Mouse (Mus musculus) macrophage (primary cell): Measurements from ENCODE around the gene Rpusd4. TPM values are rescaled to one million over a fixed set of nuclear protein-coding genes. Genes with fewer than 3 reads are reported as not detected.
A peak's percentile ranks its signal among the peaks of the same experiment; 100 is the strongest.

Experiments used
- H3K27ac ChIP-seq: fragments of 350-480 bp; formaldehyde crosslinking; 2 replicates; pipeline ENCODE4 v1.9.0; 2021
- H3K36me3 ChIP-seq: fragments of 350-480 bp; formaldehyde crosslinking; 2 replicates; pipeline ENCODE4 v1.9.0; 2021; ENCODE audit errors: inconsistent target
- H3K4me3 ChIP-seq: fragments of 350-480 bp; formaldehyde crosslinking; 2 replicates; pipeline ENCODE4 v1.9.0; 2021; ENCODE audit errors: inconsistent target
- H3K79me2 ChIP-seq: fragments of 350-480 bp; formaldehyde crosslinking; 2 replicates; pipeline ENCODE4 v1.9.0; 2021; ENCODE audit errors: inconsistent target
- WGBS: methylation state at CpG from one replicate; pipeline ENCODE4 v1.1.7; 2026; ENCODE audit warnings: inconsistent platforms; ENCODE audit not compliant: missing documents; 5-methylcytosine and 5-hydroxymethylcytosine counted together
- polyA plus RNA-seq: library from polyadenylated mRNA; stranded (reverse); fragments of 250-400 nt; gene quantifications from 3 replicates; pipeline ENCODE4 v1.2.4, GENCODE M21; 2018; ENCODE audit warnings: inconsistent platforms
- total RNA-seq, 78 experiments: library from RNA; depleted of rRNA; stranded (reverse); fragments of 250-400 nt; gene quantifications; 1 replicate in 9 of 78; 2 replicates in 24 of 78; 3 replicates in 43 of 78; 4 replicates in 2 of 78; pipeline ENCODE4 v1.2.4; 2018; ENCODE audit warnings: inconsistent platforms in 56 of 78

Rpusd4 gene
- 10 to 100 TPM in 22 of 26 experiments, 1 to 10 TPM in 4; 5.4 to 40.5 (median 20.1) TPM for total RNA-seq (2018; cell fraction: chromatin; rRNA removed)
- total RNA-seq (2018; cell fraction: cytosol; rRNA removed): 10 to 100 TPM in 20 of 26 experiments, 1 to 10 TPM in 6; 6.5 to 17.1 (median 13.1) TPM
- total RNA-seq (2018; cell fraction: nucleus; rRNA removed): 10 to 100 TPM in 22 of 26 experiments, 1 to 10 TPM in 4; 7.2 to 26.9 (median 13.4) TPM
- polyA plus RNA-seq: 9.9 to 17.8 TPM (median 16.3 TPM) in 3 replicates

DNA sequence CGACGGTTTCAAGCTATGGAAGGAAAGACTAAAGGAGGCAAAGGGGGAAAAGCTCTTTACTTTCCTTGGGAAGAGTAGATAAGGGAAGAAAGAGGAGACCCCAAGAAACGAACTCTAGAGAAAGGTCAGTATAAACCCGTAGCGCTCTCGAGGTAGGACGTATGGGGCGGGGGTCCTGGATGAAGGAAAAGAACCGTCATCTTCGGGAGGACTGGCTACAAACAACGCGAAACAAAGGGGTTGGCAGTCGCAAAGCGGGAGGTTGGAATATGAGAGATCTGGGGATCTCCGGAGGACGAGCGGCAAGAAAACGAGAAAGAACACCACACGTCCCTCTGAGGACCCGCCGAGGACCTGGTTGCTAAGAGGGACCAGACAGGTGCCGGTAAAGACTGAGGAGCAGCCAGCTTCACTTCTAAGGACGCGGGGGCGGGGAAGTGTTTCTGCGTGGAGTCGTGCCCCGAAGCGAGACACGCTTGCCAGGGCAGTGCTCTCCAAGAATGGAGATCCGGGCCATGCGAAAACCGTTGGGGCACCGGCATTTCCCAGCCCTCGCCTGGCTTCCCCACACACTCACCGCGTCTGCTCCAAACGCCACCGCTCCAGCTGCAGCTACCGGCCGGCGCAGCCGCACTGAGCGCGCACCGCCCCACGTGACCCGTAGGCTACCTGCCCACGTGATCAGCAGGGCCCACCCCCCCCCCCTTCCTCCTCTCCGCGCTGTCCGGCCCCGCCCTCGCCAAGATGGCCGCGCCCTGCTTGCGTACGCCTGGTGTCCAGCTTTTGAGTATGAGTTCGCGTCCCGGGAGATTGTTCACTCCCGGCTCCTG lies at the start of gene Rpusd4, which contains the start of gene Fam118b:
Rpusd4 (plus strand) TSS at position 720 of the 830 bp plus-strand sequence.
Fam118b (minus strand) TSS at position 660 of the 830 bp plus-strand sequence.
- peaks cover 7% of the 10 kb centered on the region for H3K36me3 ChIP-seq
- peaks cover 50% of the 10 kb centered on the region for H3K79me2 ChIP-seq
- H3K27ac ChIP-seq: peak within 1 kb of the TSS; percentile 66
- WGBS: under 1% methylated on average over 52 of the region's 62 CpGs
- H3K4me3 ChIP-seq: peak within 1 kb of the TSS; percentile 96

DNA sequence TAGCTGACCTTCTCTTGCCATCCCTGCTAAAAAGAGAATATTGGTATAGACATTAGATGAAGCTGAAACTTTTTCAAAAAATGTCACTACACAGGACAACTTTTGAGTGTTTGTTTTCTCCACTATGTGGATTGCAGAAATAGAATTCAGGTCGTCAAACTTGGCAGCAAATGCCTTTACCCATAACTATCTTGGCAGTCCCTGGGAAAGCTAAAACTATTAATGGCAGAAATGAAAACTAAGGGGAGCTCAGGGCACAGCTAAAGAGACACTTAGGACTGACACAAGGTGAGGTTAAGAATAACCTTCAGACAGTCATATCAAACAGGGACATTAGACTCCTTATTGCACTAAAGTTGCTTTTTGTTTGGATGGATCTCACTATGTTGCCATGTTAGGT lies 49.7 kb upstream of the Rpusd4 start:
- Histone ChIP-seq H3K4me3 (no peak overlapping the region), H3K36me3 (peaks cover 64% of the 10 kb centered on the region), H3K27ac (no peak overlapping the region), H3K79me2 (peaks cover 4% of the 10 kb centered on the region; the same call in 1 of the 2 replicates)
- WGBS: 100% methylated on average over 1 of the region's 1 CpGs

- Histone ChIP-seq H3K36me3 (peaks cover 20% of the 10 kb centered on the region), H3K4me3 (no peak overlapping the region), H3K79me2 (no peaks in the 10 kb centered on the region), H3K27ac (no peak overlapping the region)
- 100% methylated on average over 3 of the region's 3 CpGs for WGBS
Observed at GRCm38 (mm10) chr9:35223466-35223865, 44.2 kb upstream of the Rpusd4 start.

- Histone ChIP-seq H3K4me3 (no peak overlapping the region), H3K36me3 (no peaks in the 10 kb centered on the region; the same call in none of the 2 replicates), H3K27ac (no peak overlapping the region), H3K79me2 (no peaks in the 10 kb centered on the region)
- WGBS: 97% methylated on average over 3 of the region's 3 CpGs
Observed at GRCm38 (mm10) chr9:35228671-35229070, 39.0 kb upstream of the Rpusd4 start.

DNA sequence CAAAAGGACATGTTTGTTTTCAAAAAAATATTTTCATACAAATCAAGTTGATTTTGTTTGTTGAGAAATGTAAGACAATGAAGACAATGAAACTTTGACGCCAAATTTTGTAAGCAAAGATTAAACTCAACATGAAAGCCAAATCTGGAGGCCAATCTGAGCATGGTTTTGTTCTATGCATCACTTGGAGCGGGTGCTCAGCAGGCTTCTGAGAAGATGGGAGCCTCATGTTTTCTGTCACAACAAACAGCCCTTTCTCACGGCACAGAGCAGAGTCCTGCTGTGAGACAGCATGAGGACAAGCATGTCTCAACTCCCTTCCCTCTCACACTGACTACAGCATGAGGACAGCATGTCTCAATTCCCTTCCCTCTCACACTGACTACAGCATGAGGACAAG lies 31.7 kb upstream of the Rpusd4 start:
- no peaks in the 10 kb centered on the region; the same call in none of the 2 replicates for H3K36me3 ChIP-seq
- H3K27ac ChIP-seq: no peak overlapping the region
- H3K4me3 ChIP-seq: no peak overlapping the region
- no peaks in the 10 kb centered on the region for H3K79me2 ChIP-seq
- 94% methylated on average over 3 of the region's 3 CpGs for WGBS

DNA sequence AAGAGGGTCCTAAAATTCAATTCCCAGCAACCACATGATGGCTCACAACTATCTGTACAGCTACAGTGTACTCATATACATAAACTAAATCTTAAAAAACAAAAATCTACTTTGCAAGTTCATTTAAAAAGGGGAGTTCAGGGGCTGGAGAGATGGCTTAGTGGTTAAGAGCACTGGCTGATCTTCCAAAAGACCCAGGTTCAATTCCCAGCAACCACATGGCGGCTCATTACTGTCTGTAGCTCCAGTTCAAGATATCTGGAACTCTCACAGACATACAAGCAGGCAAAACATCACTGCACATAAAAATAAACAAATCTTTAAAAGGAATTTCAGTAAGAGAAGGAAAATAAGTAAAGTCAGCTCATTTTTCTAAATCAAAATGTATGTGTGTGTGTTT lies 29.3 kb upstream of the Rpusd4 start:
- Histone ChIP-seq H3K27ac (no peak overlapping the region), H3K79me2 (no peaks in the 10 kb centered on the region), H3K4me3 (no peak overlapping the region), H3K36me3 (no peaks in the 10 kb centered on the region; the same call in none of the 2 replicates)
- WGBS: 100% methylated on average over 1 of the region's 1 CpGs

GRCm38 (mm10) chr9:35238915-35239571 lies 28.6 kb upstream of the Rpusd4 start:
- Histone ChIP-seq H3K79me2 (no peaks in the 10 kb centered on the region), H3K4me3 (no peak overlapping the region), H3K27ac (no peak overlapping the region), H3K36me3 (no peaks in the 10 kb centered on the region; the same call in 1 of the 2 replicates)
- WGBS: 97% methylated on average over 6 of the region's 6 CpGs

GRCm38 (mm10) chr9:35239734-35240133 lies 27.9 kb upstream of the Rpusd4 start:
- H3K4me3 ChIP-seq: no peak overlapping the region
- WGBS: 82% methylated on average over 1 of the region's 1 CpGs
- no peaks in the 10 kb centered on the region for H3K36me3 ChIP-seq
- no peak overlapping the region for H3K27ac ChIP-seq
- H3K79me2 ChIP-seq: no peaks in the 10 kb centered on the region; the same call in 1 of the 2 replicates

GRCm38 (mm10) chr9:35247405-35247804 lies 20.3 kb upstream of the Rpusd4 start:
- no peaks in the 10 kb centered on the region for H3K36me3 ChIP-seq
- H3K4me3 ChIP-seq: no peak overlapping the region
- H3K27ac ChIP-seq: no peak overlapping the region
- WGBS: 92% methylated on average over 2 of the region's 2 CpGs
- peaks cover 41% of the 10 kb centered on the region; the same call in 1 of the 2 replicates for H3K79me2 ChIP-seq

GRCm38 (mm10) chr9:35249476-35249875 lies 18.2 kb upstream of the Rpusd4 start:
- no peaks in the 10 kb centered on the region for H3K36me3 ChIP-seq
- H3K27ac ChIP-seq: no peak overlapping the region
- peaks cover 61% of the 10 kb centered on the region; the same call in 1 of the 2 replicates for H3K79me2 ChIP-seq
- no peak overlapping the region for H3K4me3 ChIP-seq

DNA sequence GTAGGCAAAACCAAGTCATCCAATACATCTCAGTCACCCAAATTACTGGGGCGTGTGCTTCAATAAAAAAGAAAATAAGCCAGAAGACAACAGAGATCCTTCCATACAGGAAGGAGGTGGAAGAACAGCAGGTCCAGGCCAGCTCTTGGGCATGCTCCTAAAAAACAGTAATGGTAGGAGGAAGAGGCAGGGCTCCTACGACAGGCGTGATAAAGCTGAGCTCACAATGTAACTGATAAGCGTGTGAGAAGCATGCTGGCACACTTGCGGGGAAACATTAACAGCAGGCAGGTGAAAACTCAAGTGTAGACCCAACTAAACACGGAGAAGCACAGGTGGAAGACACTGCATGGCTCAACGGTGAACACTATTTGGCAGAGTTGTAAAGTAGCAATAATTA lies 10.3 kb upstream of the Rpusd4 start:
- Histone ChIP-seq H3K4me3 (no peak overlapping the region), H3K36me3 (no peaks in the 10 kb centered on the region), H3K27ac (no peak overlapping the region), H3K79me2 (peaks cover 91% of the 10 kb centered on the region; the same call in 1 of the 2 replicates)
- 97% methylated on average over 7 of the region's 7 CpGs for WGBS

- H3K27ac ChIP-seq: no peak overlapping the region
- no peaks in the 10 kb centered on the region for H3K36me3 ChIP-seq
- H3K79me2 ChIP-seq: peaks cover 88% of the 10 kb centered on the region
- H3K4me3 ChIP-seq: no peak overlapping the region
- WGBS: 91% methylated on average over 3 of the region's 4 CpGs
Observed at GRCm38 (mm10) chr9:35262418-35262817, 5.2 kb upstream of the Rpusd4 start.

GRCm38 (mm10) chr9:35263431-35263830 lies 4.2 kb upstream of the Rpusd4 start:
- Histone ChIP-seq H3K4me3 (no peak overlapping the region), H3K27ac (no peak overlapping the region), H3K79me2 (peaks cover 84% of the 10 kb centered on the region), H3K36me3 (no peaks in the 10 kb centered on the region)
- WGBS: 89% methylated on average over 2 of the region's 2 CpGs

DNA sequence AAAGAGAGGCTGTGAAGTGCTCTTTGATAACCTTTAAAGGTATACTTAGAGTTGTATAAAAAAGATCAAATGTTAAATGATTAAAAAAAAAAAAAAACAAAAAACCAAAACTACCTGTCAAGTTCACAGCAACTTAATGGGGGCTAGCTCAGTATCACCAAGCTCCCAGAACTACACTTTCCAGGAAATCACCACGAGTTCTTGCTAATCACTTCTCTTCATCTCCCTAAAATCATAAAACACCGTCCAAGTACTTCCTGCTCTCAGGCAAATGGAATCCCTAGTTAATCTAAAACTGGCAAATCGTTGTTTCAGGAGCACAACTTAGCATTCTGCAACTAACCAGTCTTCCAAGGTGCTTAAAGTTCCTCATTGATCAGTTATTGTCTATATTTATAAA lies 3.2 kb upstream of the Rpusd4 start:
- Histone ChIP-seq H3K36me3 (no peaks in the 10 kb centered on the region), H3K79me2 (peaks cover 73% of the 10 kb centered on the region), H3K27ac (no peak overlapping the region), H3K4me3 (no peak overlapping the region)
- WGBS: 32% methylated on average over 3 of the region's 3 CpGs
